Mouse (Mus musculus): ENCODE data around the gene Duoxa1. TPM values are rescaled to one million over a fixed set of nuclear protein-coding genes. Genes with fewer than 3 reads are reported as not detected.

The Duoxa1 gene
- total RNA-seq, 2 experiments from 2014 or later = 0.40 to 0.66 TPM

GRCm38 (mm10) chr2:122298596-122299490 lies 14.7 kb downstream of the Duoxa1 start, which contains the start of gene Duoxa2:
Gene Duoxa2, plus strand, starts transcription at chr2:122298900.
- intact Hi-C loops (cut with DNase I) = no loop called here
- DNase-seq = no peak

GRCm38 (mm10) chr2:122298096-122298499 lies 15.4 kb downstream of the Duoxa1 start, which contains the start of gene Duox2:
Gene Duox2, minus strand, starts transcription at chr2:122298449.
- no peak for DNase-seq
- intact Hi-C loops (cut with DNase I) = no loop called here

- DNase-seq = no peak
- intact Hi-C loops (cut with DNase I) = no loop called here
These were observed 16.0 kb downstream of the Duoxa1 start for GRCm38 (mm10) chr2:122297271-122298095.

GRCm38 (mm10) chr2:122294916-122295315 lies 18.6 kb downstream of the Duoxa1 start:
- DNase-seq = no peak
- intact Hi-C loops (cut with DNase I) = no loop called here

GRCm38 (mm10) chr2:122286137-122286536 lies 27.4 kb downstream of the Duoxa1 start:
- intact Hi-C loops (cut with DNase I) = no loop called here
- DNase-seq = no peak

- DNase-seq = no peak
- intact Hi-C loops (cut with DNase I) = no loop called here
These were observed 29.4 kb downstream of the Duoxa1 start for GRCm38 (mm10) chr2:122284091-122284490.

GRCm38 (mm10) chr2:122278769-122279168 lies 34.8 kb downstream of the Duoxa1 start:
- intact Hi-C loops (cut with DNase I) = no loop called here
- no peak for DNase-seq

- intact Hi-C loops (cut with DNase I) = no loop called here
- no peak for DNase-seq
These were observed 46.9 kb downstream of the Duoxa1 start for GRCm38 (mm10) chr2:122266407-122267193.

- intact Hi-C loops (cut with DNase I) = no loop called here
- DNase-seq = no peak
These were observed 48.8 kb downstream of the Duoxa1 start for GRCm38 (mm10) chr2:122264690-122265089.

GRCm38 (mm10) chr2:122260729-122261128 lies 52.8 kb downstream of the Duoxa1 start:
- no peak for DNase-seq
- intact Hi-C loops (cut with DNase I) = no loop called here

- intact Hi-C loops (cut with DNase I) = no loop called here
- DNase-seq = no peak
These were observed 57.5 kb downstream of the Duoxa1 start for GRCm38 (mm10) chr2:122255997-122256396.

Other genes starting within 250 kb of the Duoxa1 start
- 10 to 100 TPM; 23.3 to 23.7 TPM for gene Spg11, start 195.3 kb downstream of the Duoxa1 start, total RNA-seq (2021)
- 10 to 100 TPM; 38.3 to 42.6 TPM for gene B2m, start 166.0 kb downstream of the Duoxa1 start, total RNA-seq (2021)
- not detected for gene Trim69, start 153.0 kb downstream of the Duoxa1 start, total RNA-seq (2021)
- gene Patl2, start 127.5 kb downstream of the Duoxa1 start, total RNA-seq (2021) = not detected
- not detected for gene Terb2, start 127.5 kb downstream of the Duoxa1 start, total RNA-seq (2021)
- 10 to 100 TPM; 14.9 to 16.0 TPM for gene Sord, start 79.0 kb downstream of the Duoxa1 start, total RNA-seq (2021)
- under 1 TPM; 0.22 to 0.58 TPM for gene Duox2, start 15.3 kb downstream of the Duoxa1 start, total RNA-seq (2021)
- gene Duoxa2, start 14.8 kb downstream of the Duoxa1 start, total RNA-seq (2021) = under 1 TPM; 0.36 to 0.40 TPM
- gene Duox1, start 1.9 kb upstream of the Duoxa1 start, total RNA-seq (2021) = under 1 TPM; 0.12 to 0.36 TPM
- gene Shf, start 55.4 kb upstream of the Duoxa1 start, total RNA-seq (2021) = 10 to 100 TPM; 54.9 to 56.9 TPM
- under 1 TPM in 1 of 2 experiments, not detected in 1; 0.20 TPM for gene Slc28a2, start 112.7 kb upstream of the Duoxa1 start, total RNA-seq (2021)
- under 1 TPM in 1 of 2 experiments, not detected in 1; 0.12 TPM for gene Gm14085, start 171.2 kb upstream of the Duoxa1 start, total RNA-seq (2021)